Mouse (Mus musculus) kidney, embryonic 16.5 days (tissue): ENCODE results near the gene Hyal1. TPM values are rescaled to one million over a fixed set of nuclear protein-coding genes. Genes with fewer than 3 reads are reported as not detected.
A peak's percentile ranks its signal among the peaks of the same experiment; 100 is the strongest.
"Not testable (repeated sequence)": the region's sequence is repeated elsewhere in the genome, so short reads cannot be mapped to it uniquely, and the experiment has no call there.

Experiments used
- ATAC-seq: fragments of 200-750 bp; cut with Nextera tagmentation; 2 replicates; pipeline ENCODE4 v1.8.0; 2017; ENCODE audit warnings: moderate TSS enrichment; ENCODE audit not compliant: low FRiP score, low TSS enrichment
- H3K27ac ChIP-seq: fragments of 300-500 bp; sonication (generic); 2 replicates; pipeline ENCODE4 v1.5.1; 2014; ENCODE audit warnings: low read length
- H3K27me3 ChIP-seq: fragments of 300-500 bp; sonication (generic); 2 replicates; pipeline ENCODE4 v1.6.1; 2014; ENCODE audit warnings: low read length, control low read depth, mixed read lengths; ENCODE audit not compliant: insufficient read depth
- H3K36me3 ChIP-seq: fragments of 300-500 bp; sonication (generic); 2 replicates; pipeline ENCODE4 v1.6.1; 2014; ENCODE audit warnings: low read length, control low read depth, mixed read lengths; ENCODE audit not compliant: insufficient read depth
- H3K4me1 ChIP-seq: fragments of 300-500 bp; sonication (generic); 2 replicates; pipeline ENCODE4 v1.6.1; 2014; ENCODE audit warnings: low read length, control low read depth, mixed read lengths; ENCODE audit not compliant: insufficient read depth
- H3K4me2 ChIP-seq: fragments of 300-500 bp; sonication (generic); replicated peaks from 2 replicates; pipeline ENCODE4 v1.6.1; 2014; ENCODE audit warnings: low read depth, low read length
- H3K4me3 ChIP-seq: fragments of 300-500 bp; sonication (generic); 2 replicates; pipeline ENCODE4 v1.5.1; 2014; ENCODE audit warnings: mild to moderate bottlenecking, low read length
- H3K9ac ChIP-seq: fragments of 300-500 bp; sonication (generic); replicated peaks from 2 replicates; pipeline ENCODE4 v1.6.1; 2014; ENCODE audit warnings: low read length
- H3K9me3 ChIP-seq: fragments of 300-500 bp; sonication (generic); 2 replicates; pipeline ENCODE4 v1.6.1; 2016; ENCODE audit warnings: low read length, control low read depth
- WGBS: fragments of 180-500 bp; shearing (Covaris S2); extraction: QIAGEN DNeasy Blood & Tissue Kit; methylation state at CpG from one replicate; pipeline ENCODE4 v1.1.7; 2014; 5-methylcytosine and 5-hydroxymethylcytosine counted together
- polyA plus RNA-seq: library from polyadenylated mRNA; unstranded; fragments of >200 nt; fragmentation: Nextera tagmentation; extraction: Ambion mirVana; gene quantifications from 2 replicates; pipeline ENCODE4 v1.2.1, GENCODE M21; 2015

Gene Hyal1
- polyA plus RNA-seq, 1 experiment from 2014 or later: 10.6 TPM

- Histone ChIP-seq H3K9ac (peak overlapping the region; percentile 85), H3K4me3 (peak overlapping the region; percentile 87), H3K4me1 (peaks cover 39% of the 10 kb centered on the region), H3K4me2 (peak overlapping the region; percentile 58), H3K9me3 (no peaks in the 10 kb centered on the region), H3K27me3 (no peaks in the 10 kb centered on the region), H3K36me3 (peaks cover 43% of the 10 kb centered on the region), H3K27ac (peak overlapping the region; percentile 96; the same call in 1 of the 2 replicates)
- 34% methylated on average over 13 of the region's 13 CpGs for WGBS
- ATAC-seq: no peak
Observed at GRCm38 (mm10) chr9:107570016-107570415, 6.7 kb upstream of the Hyal1 start.

GRCm38 (mm10) chr9:107570845-107571244, 5.9 kb upstream of the Hyal1 start:
- Histone ChIP-seq H3K27ac (no peak overlapping the region), H3K4me1 (peaks cover 43% of the 10 kb centered on the region), H3K4me3 (peak overlapping the region; percentile 87), H3K4me2 (peak overlapping the region; percentile 58), H3K9me3 (no peaks in the 10 kb centered on the region), H3K36me3 (peaks cover 42% of the 10 kb centered on the region), H3K9ac (peak overlapping the region; percentile 85), H3K27me3 (no peaks in the 10 kb centered on the region)
- WGBS: 89% methylated on average over 21 of the region's 21 CpGs
- ATAC-seq: no peak

GRCm38 (mm10) chr9:107571534-107572326, 5.0 kb upstream of the Hyal1 start:
- H3K4me1 ChIP-seq: peaks cover 47% of the 10 kb centered on the region
- 0 out of 2 replicates have a peak overlapping the region, but pooled peaks have one; percentile 2 for H3K4me3 ChIP-seq
- ATAC-seq: no peak
- H3K9ac ChIP-seq: no peak overlapping the region
- H3K27me3 ChIP-seq: no peaks in the 10 kb centered on the region
- peak overlapping the region; percentile 58 for H3K4me2 ChIP-seq
- no peak overlapping the region for H3K27ac ChIP-seq
- H3K9me3 ChIP-seq: no peaks in the 10 kb centered on the region
- peaks cover 42% of the 10 kb centered on the region for H3K36me3 ChIP-seq
- 90% methylated on average over 22 of the region's 22 CpGs for WGBS

GRCm38 (mm10) chr9:107572327-107572662, 4.4 kb upstream of the Hyal1 start:
- Histone ChIP-seq H3K4me2 (no peak overlapping the region), H3K4me1 (peaks cover 47% of the 10 kb centered on the region), H3K4me3 (no peak overlapping the region), H3K9ac (no peak overlapping the region), H3K27ac (no peak overlapping the region), H3K27me3 (no peaks in the 10 kb centered on the region), H3K9me3 (no peaks in the 10 kb centered on the region), H3K36me3 (peaks cover 42% of the 10 kb centered on the region)
- ATAC-seq: no peak
- 96% methylated on average over 2 of the region's 2 CpGs for WGBS

- H3K9ac ChIP-seq, H3K4me3 ChIP-seq, H3K27me3 ChIP-seq, H3K4me2 ChIP-seq, H3K9me3 ChIP-seq, ATAC-seq, H3K27ac ChIP-seq: not testable (repeated sequence)
- Histone ChIP-seq H3K4me1 (peaks cover 44% of the 10 kb centered on the region), H3K36me3 (peaks cover 42% of the 10 kb centered on the region)
- WGBS: 92% methylated on average over 6 of the region's 6 CpGs
Observed at GRCm38 (mm10) chr9:107573774-107574173, 3.0 kb upstream of the Hyal1 start.

- H3K4me2 ChIP-seq: no peak overlapping the region
- ATAC-seq: no peak
Observed at GRCm38 (mm10) chr9:107575579-107576356, 959 bp upstream of the Hyal1 start.

GRCm38 (mm10) chr9:107577871-107578270, 1.1 kb downstream of the Hyal1 start:
- Histone ChIP-seq H3K27me3 (no peaks in the 10 kb centered on the region), H3K27ac (no peak overlapping the region), H3K4me2 (no peak overlapping the region), H3K36me3 (peaks cover 18% of the 10 kb centered on the region), H3K9ac (no peak overlapping the region), H3K4me1 (peaks cover 48% of the 10 kb centered on the region), H3K4me3 (no peak overlapping the region), H3K9me3 (no peaks in the 10 kb centered on the region)
- WGBS: 96% methylated on average over 10 of the region's 10 CpGs
- ATAC-seq: no peak

More at GRCm38 (mm10) chr9:107575579-107576356, 959 bp upstream of the Hyal1 start:
- peak overlapping the region; percentile 57 for H3K27ac ChIP-seq
- peaks cover 37% of the 10 kb centered on the region for H3K36me3 ChIP-seq
- no peak overlapping the region for H3K4me3 ChIP-seq
- peaks cover 44% of the 10 kb centered on the region for H3K4me1 ChIP-seq
- H3K9ac ChIP-seq: no peak overlapping the region
- H3K9me3 ChIP-seq: no peaks in the 10 kb centered on the region
- H3K27me3 ChIP-seq: no peaks in the 10 kb centered on the region
- WGBS: 81% methylated on average over 14 of the region's 14 CpGs

- 79% methylated on average over 3 of the region's 3 CpGs for WGBS
- H3K27me3 ChIP-seq: no peaks in the 10 kb centered on the region
- H3K4me1 ChIP-seq: peaks cover 48% of the 10 kb centered on the region
- H3K27ac ChIP-seq: peak within 1 kb of the TSS; percentile 96; the same call in 1 of the 2 replicates
- H3K9me3 ChIP-seq: no peaks in the 10 kb centered on the region
- H3K4me2 ChIP-seq: no peak within 1 kb of the TSS
- ATAC-seq: no peak
- H3K4me3 ChIP-seq: no peak within 1 kb of the TSS
- H3K9ac ChIP-seq: no peak within 1 kb of the TSS; the same call in 1 of the 2 replicates
- H3K36me3 ChIP-seq: peaks cover 18% of the 10 kb centered on the region
Observed at GRCm38 (mm10) chr9:107578587-107578986, 1.9 kb downstream of the Hyal1 start, which contains the start of gene Naa80. Naa80 (plus strand) TSS chr9:107578887.

GRCm38 (mm10) chr9:107579023-107579900, 2.5 kb downstream of the Hyal1 start:
- 94% methylated on average over 14 of the region's 14 CpGs for WGBS
- Histone ChIP-seq H3K27ac (peak overlapping the region; percentile 96; the same call in 1 of the 2 replicates), H3K27me3 (no peaks in the 10 kb centered on the region), H3K4me1 (peaks cover 48% of the 10 kb centered on the region), H3K36me3 (peaks cover 14% of the 10 kb centered on the region), H3K4me2 (no peak overlapping the region), H3K9me3 (no peaks in the 10 kb centered on the region), H3K4me3 (no peak overlapping the region), H3K9ac (no peak overlapping the region; the same call in 1 of the 2 replicates)
- no peak for ATAC-seq
